Mouse (Mus musculus): ENCODE data around the gene Rft1. TPM values are rescaled to one million over a fixed set of nuclear protein-coding genes. Genes with fewer than 3 reads are reported as not detected.

Rft1 gene
- total RNA-seq, 1 experiment from 2014 or later, result 23.9 TPM

- no peak for DNase-seq
These were observed 77.7 kb downstream of the Rft1 start for GRCm38 (mm10) chr14:30731896-30732295.

- DNase-seq, result no peak
These were observed 80.5 kb downstream of the Rft1 start for GRCm38 (mm10) chr14:30734665-30735064.

- no peak for DNase-seq
These were observed 81.7 kb downstream of the Rft1 start for GRCm38 (mm10) chr14:30735810-30736209.

GRCm38 (mm10) chr14:30736413-30736812 is 82.3 kb downstream of the Rft1 start:
- DNase-seq, result no peak

Other genes starting within 250 kb of the Rft1 start
- gene Dcp1a, start 174.8 kb upstream of the Rft1 start, total RNA-seq (2021), result 22.6 and 30.2 TPM in 2 replicates
- gene Cacna1d, start 162.9 kb upstream of the Rft1 start, total RNA-seq (2021), result 15.4 and 18.6 TPM in 2 replicates
- gene Tkt, start 106.0 kb upstream of the Rft1 start, total RNA-seq (2021), result 829 and 921 TPM in 2 replicates
- gene Prkcd, start 28.1 kb upstream of the Rft1 start, total RNA-seq (2021), result 133 and 145 TPM in 2 replicates
- 27.0 and 28.3 TPM in 2 replicates for gene Sfmbt1, start 60.5 kb downstream of the Rft1 start, total RNA-seq (2021)
- gene Tmem110, start 171.2 kb downstream of the Rft1 start, total RNA-seq (2021), result 18.1 and 19.3 TPM in 2 replicates
- gene Mustn1, start 224.8 kb downstream of the Rft1 start, total RNA-seq (2021), result 4.4 and 6.2 TPM in 2 replicates
- 17.0 and 261 TPM in 2 replicates for gene Itih4, start 232.1 kb downstream of the Rft1 start, total RNA-seq (2021)